Mouse (Mus musculus) CH12.LX (cell line): Measurements from ENCODE around the gene Gpx3. TPM values are rescaled to one million over a fixed set of nuclear protein-coding genes. Genes with fewer than 3 reads are reported as not detected.

Source experiments
- DNase-seq: peaks from one replicate; pipeline ENCODE4 v3.0.0-alpha.2; 2013; ENCODE audit errors: extremely low read depth
- H3K27ac ChIP-seq: 2 replicates; pipeline ENCODE4 v1.5.1; 2012; ENCODE audit warnings: low read depth, mild to moderate bottlenecking, control low read depth, moderate library complexity; ENCODE audit not compliant: insufficient read depth
- H3K27me3 ChIP-seq: replicated peaks from 2 replicates; pipeline ENCODE3; 2012; ENCODE audit warnings: inconsistent platforms
- H3K36me3 ChIP-seq, 2 experiments: replicated peaks in 1 of 2; 2 replicates each; pipeline versions ENCODE3 to v1.6.1; 2012; ENCODE audit warnings: inconsistent platforms in 1 of 2, low read length in 1 of 2, mild to moderate bottlenecking in 1 of 2, mixed read lengths in 1 of 2, moderate library complexity in 1 of 2; ENCODE audit not compliant: control insufficient read depth in 1 of 2, insufficient read depth in 1 of 2
- H3K4me1 ChIP-seq, 2 experiments: 2 replicates each; pipeline ENCODE4 v1.6.1; 2012; ENCODE audit warnings: inconsistent platforms in 1 of 2, moderate library complexity in 1 of 2; ENCODE audit not compliant: insufficient read depth in 2 of 2, control insufficient read depth in 1 of 2
- H3K4me2 ChIP-seq: 2 replicates; pipeline ENCODE4 v1.6.1; 2012; ENCODE audit warnings: low read depth, mild to moderate bottlenecking, control low read depth; ENCODE audit not compliant: poor library complexity, insufficient read depth, severe bottlenecking
- H3K4me3 ChIP-seq, 3 experiments: fragments of 150-350 bp in 1 of 3; sonication (generic) in 1 of 3; replicated peaks in 1 of 3; 2 replicates each; pipeline versions ENCODE3 to v1.5.1; 2011 to 2012; ENCODE audit warnings: low read depth in 2 of 3, low read length in 2 of 3, mild to moderate bottlenecking in 2 of 3, moderate library complexity in 2 of 3, control low read depth in 1 of 3, improper control_type of control experiment in 1 of 3, inconsistent platforms in 1 of 3, mixed read lengths in 1 of 3; ENCODE audit not compliant: poor library complexity in 1 of 3
- H3K79me2 ChIP-seq: replicated peaks from 2 replicates; pipeline ENCODE4 v1.6.1; 2012; ENCODE audit warnings: mild to moderate bottlenecking, moderate library complexity; ENCODE audit not compliant: control insufficient read depth, poor library complexity, insufficient read depth, severe bottlenecking; ENCODE audit errors: extremely low read depth
- H3K9ac ChIP-seq: 2 replicates; pipeline ENCODE4 v1.6.1; 2012; ENCODE audit warnings: low read depth, mild to moderate bottlenecking, control low read depth, moderate library complexity; ENCODE audit not compliant: insufficient read depth
- H3K9me3 ChIP-seq: replicated peaks from 2 replicates; pipeline ENCODE3; 2012; ENCODE audit warnings: low read length, inconsistent platforms, mixed read lengths
- BHLHE40 ChIP-seq: IDR thresholded peaks from 2 replicates; pipeline ENCODE4 v1.6.1; 2011; ENCODE audit warnings: mild to moderate bottlenecking, low read depth, low read length, improper control_type of control experiment
- CHD1 ChIP-seq: IDR thresholded peaks from 2 replicates; pipeline ENCODE4 v1.6.1; 2012; ENCODE audit warnings: low read depth, low read length, improper control_type of control experiment, inconsistent platforms
- CTCF ChIP-seq, 2 experiments: IDR thresholded peaks in 1 of 2; conservative IDR thresholded peaks in 1 of 2; 2 replicates each; pipeline ENCODE4 v1.5.1; 2011 to 2012; ENCODE audit warnings: low read depth in 2 of 2, low read length in 2 of 2, improper control_type of control experiment in 1 of 2, inconsistent platforms in 1 of 2, mild to moderate bottlenecking in 1 of 2, moderate library complexity in 1 of 2
- E2F4 ChIP-seq: IDR thresholded peaks from 2 replicates; pipeline ENCODE4 v1.6.1; 2011; ENCODE audit warnings: low read depth, low read length, improper control_type of control experiment; ENCODE audit not compliant: insufficient replicate concordance
- ELF1 ChIP-seq: IDR thresholded peaks from 2 replicates; pipeline ENCODE4 v1.6.1; 2014; ENCODE audit warnings: low read depth, mild to moderate bottlenecking, inconsistent platforms, low read length, improper control_type of control experiment
- EP300 ChIP-seq: IDR thresholded peaks from 2 replicates; pipeline ENCODE4 v1.6.1; 2011; ENCODE audit warnings: low read length, improper control_type of control experiment
- ETS1 ChIP-seq: conservative IDR thresholded peaks from 2 replicates; pipeline ENCODE4 v1.6.1; 2012; ENCODE audit warnings: low read depth, mild to moderate bottlenecking, inconsistent platforms, low read length, improper control_type of control experiment, moderate library complexity
- HCFC1 ChIP-seq: IDR thresholded peaks from 2 replicates; pipeline ENCODE4 v1.6.1; 2012; ENCODE audit warnings: low read depth, mild to moderate bottlenecking, inconsistent platforms, low read length, improper control_type of control experiment
- IRF4 ChIP-seq: IDR thresholded peaks from 2 replicates; pipeline ENCODE4 v1.6.1; 2014; ENCODE audit warnings: low read depth, mild to moderate bottlenecking, inconsistent platforms, low read length, improper control_type of control experiment
- JUN ChIP-seq: IDR thresholded peaks from 2 replicates; pipeline ENCODE4 v1.6.1; 2011; ENCODE audit warnings: low read depth, mild to moderate bottlenecking, low read length, improper control_type of control experiment, moderate library complexity; ENCODE audit not compliant: insufficient read depth
- KAT2A ChIP-seq: IDR thresholded peaks from 2 replicates; pipeline ENCODE4 v1.6.1; 2012; ENCODE audit warnings: low read length, improper control_type of control experiment, inconsistent platforms; ENCODE audit not compliant: insufficient replicate concordance
- MAX ChIP-seq: IDR thresholded peaks from 2 replicates; pipeline ENCODE4 v1.6.1; 2011; ENCODE audit warnings: low read length, improper control_type of control experiment
- MAZ ChIP-seq: IDR thresholded peaks from 2 replicates; pipeline ENCODE4 v1.6.1; 2012; ENCODE audit warnings: low read depth, mild to moderate bottlenecking, inconsistent platforms, low read length, improper control_type of control experiment, moderate library complexity
- MEF2A ChIP-seq: IDR thresholded peaks from 2 replicates; pipeline ENCODE4 v1.6.1; 2014; ENCODE audit warnings: low read depth, mild to moderate bottlenecking, inconsistent platforms, low read length, improper control_type of control experiment, borderline replicate concordance
- MXI1 ChIP-seq: IDR thresholded peaks from 2 replicates; pipeline ENCODE4 v1.6.1; 2011; ENCODE audit warnings: mild to moderate bottlenecking, low read depth, low read length, improper control_type of control experiment
- MYC ChIP-seq: IDR thresholded peaks from 2 replicates; pipeline ENCODE4 v1.6.1; 2011; ENCODE audit warnings: low read depth, mild to moderate bottlenecking, improper control_type of control experiment, low read length
- NELFE ChIP-seq: IDR thresholded peaks from 2 replicates; pipeline ENCODE4 v1.6.1; 2011; ENCODE audit warnings: low read depth, low read length, improper control_type of control experiment
- NRF1 ChIP-seq: IDR thresholded peaks from 2 replicates; pipeline ENCODE4 v1.6.1; 2014; ENCODE audit warnings: low read depth, mild to moderate bottlenecking, inconsistent platforms, low read length, improper control_type of control experiment, moderate library complexity
- POLR2A ChIP-seq: IDR thresholded peaks from 2 replicates; pipeline ENCODE4 v1.6.1; 2011; ENCODE audit warnings: low read depth, mild to moderate bottlenecking, improper control_type of control experiment, low read length
- RAD21 ChIP-seq: IDR thresholded peaks from 2 replicates; pipeline ENCODE4 v1.6.1; 2011; ENCODE audit warnings: low read depth, mild to moderate bottlenecking, low read length, improper control_type of control experiment, moderate library complexity
- SIN3A ChIP-seq: IDR thresholded peaks from 2 replicates; pipeline ENCODE4 v1.6.1; 2012; ENCODE audit warnings: low read length, improper control_type of control experiment, inconsistent platforms
- SMC3 ChIP-seq: IDR thresholded peaks from 2 replicates; pipeline ENCODE4 v1.6.1; 2011; ENCODE audit warnings: low read depth, low read length, improper control_type of control experiment
- TBP ChIP-seq: conservative IDR thresholded peaks from 2 replicates; pipeline ENCODE4 v1.6.1; 2011; ENCODE audit warnings: low read depth, low read length, improper control_type of control experiment
- TCF12 ChIP-seq: IDR thresholded peaks from 2 replicates; pipeline ENCODE4 v1.6.1; 2014; ENCODE audit warnings: low read depth, mild to moderate bottlenecking, inconsistent platforms, low read length, improper control_type of control experiment
- USF1 ChIP-seq: IDR thresholded peaks from 2 replicates; pipeline ENCODE4 v1.6.1; 2014; ENCODE audit warnings: low read depth, mild to moderate bottlenecking, inconsistent platforms, low read length, improper control_type of control experiment
- USF2 ChIP-seq: conservative IDR thresholded peaks from 2 replicates; pipeline ENCODE4 v1.6.1; 2011; ENCODE audit warnings: low read depth, low read length, improper control_type of control experiment
- ZC3H11A ChIP-seq: IDR thresholded peaks from 2 replicates; pipeline ENCODE4 v1.6.1; 2012; ENCODE audit warnings: low read depth, mild to moderate bottlenecking, inconsistent platforms, low read length, improper control_type of control experiment
- ZKSCAN1 ChIP-seq: IDR thresholded peaks from 2 replicates; pipeline ENCODE4 v1.6.1; 2012; ENCODE audit warnings: low read depth, inconsistent platforms, low read length, improper control_type of control experiment, borderline replicate concordance
- ZNF384 ChIP-seq: IDR thresholded peaks from 2 replicates; pipeline ENCODE4 v1.6.1; 2012; ENCODE audit warnings: low read depth, low read length, improper control_type of control experiment, inconsistent platforms
- dilution Hi-C: fragments of 300-500 bp; cut with MboI; formaldehyde crosslinking; loops from 2 replicates; pipeline ENCODE4 v1.14.3; 2020; ENCODE audit warnings: low sequenced_read_pairs; ENCODE audit not compliant: extremely low pct_unique_long_range_greater_than_20kb, extremely low pct_ligation_motif_present
- in situ Hi-C: fragments of 300-500 bp; cut with MboI; formaldehyde crosslinking; loops from 3 replicates; pipeline ENCODE4 v1.14.3; 2019; ENCODE audit warnings: low sequenced_read_pairs, low pct_ligation_motif_present, low pct_unique_long_range_greater_than_20kb, mixed read lengths
- polyA plus RNA-seq: library from polyadenylated mRNA; unstranded; fragments of >175 nt; gene quantifications from 2 replicates; pipeline ENCODE4 v1.2.1, GENCODE M21; 2012; ENCODE audit warnings: low read depth; ENCODE audit not compliant: insufficient read length
- total RNA-seq, 2 experiments: library from RNA; depleted of rRNA; stranded (reverse); fragments of 300-350 nt in 1 of 2; fragments of >200 nt in 1 of 2; gene quantifications; 2 replicates each; pipeline ENCODE4 v1.2.3; 2012 to 2014

Gene Gpx3
- total and polyA plus RNA-seq, 3 experiments = 0.63 TPM; not detected in 2

DNA sequence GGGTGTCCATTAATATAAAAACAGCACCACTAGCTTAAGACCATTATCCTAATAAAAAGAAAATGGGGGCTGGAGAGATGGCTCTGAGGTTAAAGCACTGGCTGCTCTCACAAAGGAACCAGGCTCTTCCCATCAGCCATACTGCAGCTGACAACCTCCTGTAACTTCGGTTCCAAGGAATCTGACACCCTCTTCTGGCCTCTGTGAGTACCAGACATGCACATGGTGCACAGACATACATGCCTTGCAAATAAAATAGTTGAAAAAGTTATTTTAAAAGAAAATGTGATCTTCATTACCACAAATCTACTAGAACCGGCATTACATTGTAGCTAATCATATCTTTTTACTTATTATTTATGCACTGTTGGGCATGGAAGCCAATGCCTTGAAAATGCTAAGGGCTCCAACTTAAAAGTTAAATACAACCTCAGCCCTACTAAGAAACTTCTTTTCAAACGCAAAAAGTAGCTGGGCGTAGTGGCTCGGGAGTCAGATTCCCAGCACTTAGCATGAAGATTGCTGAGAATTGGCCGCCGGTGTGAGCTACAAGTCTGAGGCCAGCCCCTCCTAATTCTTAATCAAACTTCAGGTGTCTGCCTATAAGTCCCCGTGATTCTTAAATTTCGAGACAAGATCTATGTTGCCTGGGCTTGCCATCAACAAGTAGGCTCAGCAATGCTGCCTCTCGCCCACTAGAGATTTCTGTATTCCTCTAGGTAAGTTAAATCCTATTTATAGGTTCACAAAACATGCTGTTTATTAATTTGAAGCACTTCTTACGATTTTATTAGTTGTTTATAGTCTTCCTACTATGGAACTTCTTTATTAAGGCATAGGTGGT lies 42.7 kb upstream of the Gpx3 start:
- no peaks in the 10 kb centered on the region for H3K27me3 ChIP-seq
- H3K4me2 ChIP-seq = peak overlapping the region; percentile 71
- in situ Hi-C loops = loop anchor here (5.0 to 10.0 kb wide), 4 partner anchors 85 to 545 kb away; partner anchors contain the start of gene Rapgef6
- H3K27ac ChIP-seq = no peak overlapping the region
- dilution Hi-C loops = no loop called here
- H3K79me2 ChIP-seq = no peaks in the 10 kb centered on the region; the same call in 1 of the 2 replicates
- H3K4me3 ChIP-seq = peak overlapping the region; percentile 60 to 99 (median 79)
- TF ChIP-seq BHLHE40 (no peak), TCF12 (no peak), ZKSCAN1 (no peak), MAX (peak; percentile 69), MYC (peak; percentile 92), USF1 (no peak), RAD21 (peak; percentile 94), IRF4 (0 out of 2 replicates have a peak, but pooled peaks have one; percentile 14), JUN (no peak), ELF1 (peak; percentile 5; the same call in 1 of the 2 replicates), TBP (no peak), MXI1 (peak; percentile 88), MAZ (no peak), NRF1 (no peak), CTCF (conservative IDR thresholded peaks at IDR 0.05 in 1 of 2, IDR thresholded peaks at IDR 0.05 in 1 of 2; ENCODE audit: low read depth in 2 of 2, low read length in 2 of 2) (peak in 1 of 2 experiments; percentile 92; a peak in 2 of 4 replicates), MEF2A (no peak), ETS1 (no peak), SIN3A (peak; percentile 78; the same call in 1 of the 2 replicates), NELFE (peak; percentile 47; the same call in 1 of the 2 replicates), POLR2A (peak; percentile 34), ZC3H11A (peak; percentile 72), HCFC1 (no peak), CHD1 (no peak), ZNF384 (no peak), E2F4 (no peak), SMC3 (peak; percentile 95), EP300 (no peak), KAT2A (no peak), USF2 (no peak)
- peak; percentile 84 for DNase-seq
- H3K9me3 ChIP-seq = no peaks in the 10 kb centered on the region
- H3K9ac ChIP-seq = peak overlapping the region; percentile 67
- peaks cover 0 to 31% of the 10 kb centered on the region in 2 experiments; a peak in 2 of 4 replicates for H3K4me1 ChIP-seq
- peaks cover 0 to 2% of the 10 kb centered on the region in 2 experiments for H3K36me3 ChIP-seq
